Mouse (Mus musculus) intestine, embryonic 15.5 days (tissue): ENCODE measurements at regions not wholly inside any gene's neighbourhood (a gene's known extent, or its start where the extent isn't known, plus 50 kb on each side); places are given as distances from the start of the nearest gene placed in this dataset.

Experiments
- ATAC-seq: fragments of 200-750 bp; cut with Nextera tagmentation; 2 replicates; pipeline ENCODE4 v1.8.0; 2017; ENCODE audit warnings: moderate TSS enrichment, moderate library complexity
- H3K27ac ChIP-seq: fragments of 300-500 bp; sonication (generic); 2 replicates; pipeline ENCODE4 v1.5.1; 2015; ENCODE audit warnings: mild to moderate bottlenecking, inconsistent platforms
- H3K27me3 ChIP-seq: fragments of 300-500 bp; sonication (generic); replicated peaks from 2 replicates; pipeline ENCODE4 v1.6.1; 2015; ENCODE audit warnings: inconsistent platforms
- H3K36me3 ChIP-seq: fragments of 300-500 bp; sonication (generic); 2 replicates; pipeline ENCODE4 v1.6.1; 2015; ENCODE audit warnings: inconsistent platforms
- H3K4me1 ChIP-seq: fragments of 300-500 bp; sonication (generic); replicated peaks from 2 replicates; pipeline ENCODE4 v1.6.1; 2015; ENCODE audit warnings: inconsistent platforms
- H3K4me2 ChIP-seq: fragments of 300-500 bp; sonication (generic); replicated peaks from 2 replicates; pipeline ENCODE4 v1.6.1; 2015; ENCODE audit warnings: mild to moderate bottlenecking, inconsistent platforms
- H3K4me3 ChIP-seq: fragments of 300-500 bp; sonication (generic); replicated peaks from 2 replicates; pipeline ENCODE4 v1.5.1; 2015; ENCODE audit warnings: inconsistent platforms
- H3K9ac ChIP-seq: fragments of 300-500 bp; sonication (generic); 2 replicates; pipeline ENCODE4 v1.6.1; 2015; ENCODE audit warnings: inconsistent platforms
- H3K9me3 ChIP-seq: fragments of 300-500 bp; sonication (generic); 2 replicates; pipeline ENCODE4 v1.6.1; 2016; ENCODE audit warnings: inconsistent platforms
- WGBS: fragments of 180-500 bp; shearing (Covaris S2); methylation state at CpG from one replicate; pipeline ENCODE4 v1.1.7; 2015; 5-methylcytosine and 5-hydroxymethylcytosine counted together

DNA sequence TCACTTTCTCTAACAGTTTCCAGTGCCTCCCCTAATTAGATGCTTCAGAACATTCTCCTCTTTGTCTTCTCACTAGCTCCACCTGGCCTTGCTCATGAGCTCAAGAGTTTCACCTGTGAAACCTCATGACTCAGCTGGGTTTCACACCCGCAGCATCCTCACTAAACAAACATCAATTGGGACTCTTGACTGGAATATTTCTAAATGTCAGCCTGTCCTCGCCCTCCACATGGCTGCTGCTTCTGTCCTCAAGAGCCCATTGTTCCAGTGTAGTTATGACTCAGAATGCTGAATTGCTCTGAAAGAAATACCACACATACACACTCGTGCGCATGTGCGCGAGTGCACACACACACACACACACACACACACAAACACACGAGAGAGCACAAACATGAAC is 407.2 kb downstream of the Prss52 start:
- Histone ChIP-seq H3K4me2 (no peak overlapping the region), H3K4me3 (no peak overlapping the region), H3K4me1 (no peaks in the 10 kb centered on the region), H3K9me3 (no peaks in the 10 kb centered on the region), H3K9ac (no peak overlapping the region), H3K27me3 (no peaks in the 10 kb centered on the region), H3K27ac (no peak overlapping the region), H3K36me3 (no peaks in the 10 kb centered on the region)
- WGBS = 87% methylated on average over 7 of the region's 7 CpGs
- no peak for ATAC-seq

DNA sequence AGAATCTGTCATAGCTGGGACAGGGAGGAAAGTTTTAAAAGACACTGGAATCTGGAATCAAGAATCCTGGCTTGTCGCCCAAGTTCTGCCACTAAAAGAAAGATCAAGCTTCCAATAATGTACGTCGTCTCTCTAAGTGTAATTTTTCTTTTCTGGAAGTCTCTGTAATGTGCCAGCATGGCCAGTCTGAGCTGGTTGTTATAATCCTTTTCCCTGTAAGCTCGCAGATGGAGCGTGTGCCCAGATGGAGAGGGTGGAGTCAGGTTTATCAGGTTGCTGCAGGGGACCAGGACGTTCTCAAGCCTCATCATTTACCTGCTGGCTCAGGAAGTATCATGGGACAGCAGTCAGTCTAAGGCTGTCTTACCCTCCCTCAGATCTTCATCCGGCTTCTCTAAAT is 408.6 kb downstream of the Prss52 start:
- 59% methylated on average over 7 of the region's 7 CpGs for WGBS
- H3K27me3 ChIP-seq = no peaks in the 10 kb centered on the region

DNA sequence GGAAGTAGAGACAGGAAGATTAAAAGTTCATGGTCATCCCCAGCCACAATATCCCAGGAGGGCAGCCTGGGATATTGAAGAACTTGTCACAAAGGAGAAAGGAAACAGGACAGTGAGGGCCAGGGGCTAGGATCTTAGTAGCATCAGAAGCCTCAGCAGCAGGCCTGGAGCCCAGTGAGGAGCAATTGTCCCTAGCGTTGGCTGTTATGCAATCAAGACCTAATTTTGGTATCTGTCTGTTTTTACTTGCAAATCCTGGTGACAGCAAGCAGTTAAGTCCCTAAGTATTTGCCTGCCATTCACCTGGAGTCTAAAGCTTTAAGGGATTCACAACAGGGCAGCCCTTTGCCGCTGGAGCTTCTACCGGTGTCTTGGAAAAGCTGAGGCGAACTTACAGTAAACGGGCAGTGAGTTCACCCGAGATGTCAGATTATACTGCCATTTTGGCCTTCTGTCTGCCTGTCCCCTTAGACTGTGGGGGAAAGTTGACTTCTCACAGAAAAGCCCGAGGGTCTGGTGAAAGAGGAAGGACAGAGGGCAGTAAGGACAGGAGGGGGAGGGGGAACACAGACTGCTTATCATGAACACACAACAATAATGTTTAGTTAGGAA is 413.6 kb downstream of the Prss52 start:
- no peaks in the 10 kb centered on the region for H3K4me1 ChIP-seq
- no peak overlapping the region for H3K4me2 ChIP-seq
- no peaks in the 10 kb centered on the region for H3K36me3 ChIP-seq
- no peak overlapping the region for H3K4me3 ChIP-seq
- no peak overlapping the region for H3K27ac ChIP-seq
- H3K9me3 ChIP-seq = no peaks in the 10 kb centered on the region
- 65% methylated on average over 7 of the region's 7 CpGs for WGBS
- no peaks in the 10 kb centered on the region for H3K27me3 ChIP-seq
- ATAC-seq = no peak
- no peak overlapping the region for H3K9ac ChIP-seq

More for the DNA sequence above, 408.6 kb downstream of the Prss52 start:
- H3K9ac ChIP-seq = no peak overlapping the region
- no peak overlapping the region for H3K4me3 ChIP-seq
- H3K4me2 ChIP-seq = no peak overlapping the region
- H3K9me3 ChIP-seq = no peaks in the 10 kb centered on the region
- no peak for ATAC-seq
- H3K36me3 ChIP-seq = no peaks in the 10 kb centered on the region
- no peak overlapping the region for H3K27ac ChIP-seq
- H3K4me1 ChIP-seq = no peaks in the 10 kb centered on the region

DNA sequence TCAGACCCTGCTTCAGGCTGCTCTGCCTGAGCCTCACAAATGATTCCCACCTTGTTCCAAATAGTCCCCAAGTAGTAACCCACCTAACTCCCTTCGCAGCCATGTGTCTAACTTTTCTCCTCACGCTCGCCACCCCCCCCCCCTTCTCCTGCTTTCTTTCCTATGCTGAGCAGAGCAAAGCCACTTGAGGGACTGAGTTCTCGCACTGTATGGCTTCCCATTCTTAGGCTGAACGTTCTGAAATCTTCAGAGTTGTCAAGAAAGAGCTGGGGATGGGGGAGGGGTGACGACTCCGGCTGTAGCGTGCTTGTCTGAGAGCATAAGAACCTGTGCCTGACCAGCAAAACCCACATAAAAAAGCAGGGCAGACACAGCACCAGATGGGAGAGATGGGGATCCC is 420.6 kb downstream of the Prss52 start:
- WGBS = 44% methylated on average over 8 of the region's 8 CpGs
- no peaks in the 10 kb centered on the region for H3K36me3 ChIP-seq
- H3K9ac ChIP-seq = no peak overlapping the region
- 0 out of 2 replicates have a peak, but pooled peaks cover 2% of the 10 kb centered on the region for H3K4me1 ChIP-seq
- H3K27ac ChIP-seq = no peak overlapping the region
- no peak overlapping the region for H3K4me2 ChIP-seq
- H3K9me3 ChIP-seq = no peaks in the 10 kb centered on the region
- H3K27me3 ChIP-seq = no peaks in the 10 kb centered on the region
- H3K4me3 ChIP-seq = no peak overlapping the region
- no peak for ATAC-seq

DNA sequence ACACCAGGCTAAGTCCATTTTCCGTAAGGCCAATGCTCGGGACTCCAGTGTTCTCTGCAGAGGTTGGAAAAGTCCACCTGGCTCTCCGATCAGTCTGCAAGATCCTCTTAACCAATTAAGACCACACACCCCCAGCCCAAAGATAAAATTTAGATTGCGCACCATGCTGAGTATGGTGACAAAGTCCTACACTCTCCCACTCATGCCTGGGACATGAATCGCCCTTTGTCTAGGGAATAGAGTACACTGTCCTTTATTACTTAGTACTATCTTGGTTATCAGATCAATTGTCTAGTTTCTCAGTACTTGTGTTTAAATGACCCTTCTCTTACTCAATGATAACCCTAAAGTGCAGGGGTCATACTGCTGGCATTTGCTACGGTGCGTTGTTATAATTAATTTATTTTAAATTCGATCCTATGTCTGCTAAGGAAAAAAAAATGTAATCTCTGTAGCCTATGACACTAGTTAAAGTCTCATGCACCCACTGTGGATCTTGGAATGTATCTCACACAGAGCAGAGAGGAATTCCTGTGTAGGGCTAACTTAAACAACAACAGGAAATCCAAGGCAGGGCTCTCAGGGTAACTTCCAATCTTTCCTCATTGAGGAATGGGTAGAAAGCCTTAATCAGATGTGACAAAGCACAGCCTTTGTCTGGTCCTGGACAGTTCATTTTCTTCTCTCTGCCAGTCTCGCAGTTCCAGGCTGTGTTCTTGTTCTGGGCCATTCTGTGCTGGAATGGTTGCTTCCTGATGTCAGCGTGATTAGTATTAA is 421.4 kb downstream of the Prss52 start:
- no peaks in the 10 kb centered on the region for H3K27me3 ChIP-seq
- 0 out of 2 replicates have a peak, but pooled peaks cover 2% of the 10 kb centered on the region for H3K4me1 ChIP-seq
- no peaks in the 10 kb centered on the region for H3K9me3 ChIP-seq
- no peak overlapping the region for H3K27ac ChIP-seq
- H3K36me3 ChIP-seq = no peaks in the 10 kb centered on the region
- H3K4me2 ChIP-seq = no peak overlapping the region
- ATAC-seq = peak; percentile 56; the same call in 1 of the 2 replicates
- H3K9ac ChIP-seq = no peak overlapping the region
- no peak overlapping the region for H3K4me3 ChIP-seq
- WGBS = 41% methylated on average over 10 of the region's 10 CpGs

DNA sequence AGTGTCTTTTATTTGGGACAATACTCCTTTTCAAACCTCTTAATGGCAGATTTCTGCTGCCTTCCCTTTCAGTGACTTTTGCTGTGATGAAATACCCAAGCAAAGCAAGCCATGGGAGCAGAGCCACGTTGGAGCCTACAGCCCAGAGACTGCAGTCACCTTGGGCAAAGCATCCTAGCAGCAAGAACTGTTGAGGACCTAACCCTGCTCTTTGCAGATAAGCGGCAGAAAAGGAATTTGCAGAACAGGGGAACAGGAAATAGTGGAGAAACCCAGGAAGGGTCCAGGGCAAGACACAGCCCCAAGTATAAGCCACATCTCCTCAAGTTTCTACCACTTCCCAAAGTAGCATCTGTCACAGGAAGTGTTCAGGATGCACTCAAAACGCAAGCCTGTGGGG is 426.5 kb downstream of the Prss52 start:
- 64% methylated on average over 3 of the region's 3 CpGs for WGBS
- H3K27ac ChIP-seq = no peak overlapping the region
- no peak overlapping the region for H3K4me2 ChIP-seq
- no peaks in the 10 kb centered on the region for H3K27me3 ChIP-seq
- 0 out of 2 replicates have a peak, but pooled peaks cover 2% of the 10 kb centered on the region for H3K4me1 ChIP-seq
- H3K9ac ChIP-seq = no peak overlapping the region
- ATAC-seq = no peak
- H3K36me3 ChIP-seq = no peaks in the 10 kb centered on the region
- no peak overlapping the region for H3K4me3 ChIP-seq
- no peaks in the 10 kb centered on the region for H3K9me3 ChIP-seq

DNA sequence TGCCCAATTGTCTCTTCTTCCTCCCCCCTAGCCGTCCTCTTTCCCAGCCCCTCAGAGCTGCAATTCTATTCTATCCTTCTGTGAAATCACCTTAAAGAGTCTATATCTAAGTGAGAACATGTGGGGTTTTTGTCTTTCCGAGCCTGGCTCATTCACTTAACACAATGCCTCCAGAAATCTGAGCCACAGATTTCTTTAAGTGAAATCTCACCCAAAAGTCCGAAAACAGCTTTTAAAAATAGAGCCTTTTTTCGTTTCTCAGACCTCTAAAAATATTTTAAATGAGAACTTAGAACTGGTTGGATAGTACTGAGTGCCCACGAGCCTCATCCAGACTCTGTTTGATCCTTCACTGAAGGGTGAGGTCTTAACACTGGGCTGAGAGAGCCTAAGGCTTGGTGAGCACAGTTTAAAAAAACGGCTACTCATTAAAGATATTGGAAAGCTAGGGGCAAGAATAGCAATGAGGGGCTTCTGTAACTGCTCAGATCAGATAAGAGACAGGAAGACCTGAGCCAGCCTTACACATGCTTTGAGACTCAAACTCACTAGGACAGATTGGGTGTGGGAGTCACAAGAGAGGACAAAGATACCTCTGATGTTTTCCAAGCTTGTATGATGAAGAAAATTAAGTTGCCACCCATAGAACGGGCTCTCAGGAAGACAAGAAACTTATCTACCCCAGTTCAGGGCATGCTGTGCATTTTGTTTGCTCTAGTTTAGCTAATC is 427.3 kb downstream of the Prss52 start:
- H3K36me3 ChIP-seq = no peaks in the 10 kb centered on the region
- WGBS = 65% methylated on average over 7 of the region's 7 CpGs
- H3K4me2 ChIP-seq = no peak overlapping the region
- no peak for ATAC-seq
- no peak overlapping the region for H3K4me3 ChIP-seq
- H3K27me3 ChIP-seq = no peaks in the 10 kb centered on the region
- no peak overlapping the region for H3K27ac ChIP-seq
- no peaks in the 10 kb centered on the region for H3K9me3 ChIP-seq
- no peak overlapping the region for H3K9ac ChIP-seq
- H3K4me1 ChIP-seq = no peaks in the 10 kb centered on the region

DNA sequence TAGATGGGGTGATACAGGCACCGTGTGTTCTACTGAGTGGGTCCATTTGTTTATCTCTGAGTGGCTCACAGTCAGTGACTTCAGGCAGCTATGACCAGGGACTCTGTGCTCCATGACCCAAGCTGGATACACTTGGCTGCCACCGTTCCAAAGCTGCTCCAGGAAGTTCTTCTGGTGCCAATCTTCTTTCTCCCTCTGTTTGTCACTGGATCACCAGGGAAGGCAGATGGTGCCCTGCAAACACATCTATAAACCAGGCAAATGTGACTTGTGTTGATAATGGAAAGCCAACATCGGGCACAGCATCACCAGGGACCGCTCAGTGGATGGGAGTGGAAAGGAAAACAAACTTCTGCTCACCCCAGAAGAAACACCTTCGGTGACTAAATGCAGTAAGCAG is 428.3 kb downstream of the Prss52 start:
- Histone ChIP-seq H3K9me3 (no peaks in the 10 kb centered on the region), H3K4me3 (no peak overlapping the region), H3K4me1 (no peaks in the 10 kb centered on the region), H3K27me3 (no peaks in the 10 kb centered on the region), H3K4me2 (no peak overlapping the region), H3K27ac (no peak overlapping the region), H3K9ac (no peak overlapping the region), H3K36me3 (no peaks in the 10 kb centered on the region)
- ATAC-seq = no peak
- WGBS = 86% methylated on average over 5 of the region's 5 CpGs

DNA sequence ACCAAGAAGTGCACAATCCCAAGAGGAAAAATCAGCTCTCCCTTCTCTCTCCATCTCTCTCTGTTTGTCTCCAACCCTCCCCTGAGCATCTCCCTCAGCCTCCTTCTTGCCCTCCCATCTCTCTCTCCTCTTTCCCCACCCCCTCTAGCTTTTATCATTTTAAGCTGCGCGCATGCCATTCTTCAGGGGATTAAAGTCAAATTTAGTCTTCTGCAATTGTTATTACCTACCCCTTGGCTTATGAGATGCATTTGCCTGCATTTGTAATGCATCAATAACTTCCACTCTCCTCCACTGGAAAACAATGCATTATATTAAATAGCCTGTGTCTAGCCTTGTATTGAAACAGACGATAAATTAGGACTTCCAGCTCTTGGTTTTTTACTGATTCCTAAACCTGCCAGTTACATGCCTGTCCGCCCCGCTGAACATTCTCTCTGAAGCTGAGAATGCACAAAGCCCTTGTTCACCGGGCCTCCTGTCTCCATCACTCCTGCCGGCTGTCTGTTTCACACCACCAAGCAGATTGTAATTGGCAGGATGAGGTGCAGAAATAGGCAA is 429.6 kb downstream of the Prss52 start:
- 57% methylated on average over 7 of the region's 7 CpGs for WGBS
- Histone ChIP-seq H3K9ac (no peak overlapping the region), H3K4me2 (no peak overlapping the region), H3K36me3 (no peaks in the 10 kb centered on the region), H3K4me3 (no peak overlapping the region), H3K27ac (no peak overlapping the region), H3K9me3 (no peaks in the 10 kb centered on the region), H3K27me3 (no peaks in the 10 kb centered on the region), H3K4me1 (no peaks in the 10 kb centered on the region)
- ATAC-seq = no peak

DNA sequence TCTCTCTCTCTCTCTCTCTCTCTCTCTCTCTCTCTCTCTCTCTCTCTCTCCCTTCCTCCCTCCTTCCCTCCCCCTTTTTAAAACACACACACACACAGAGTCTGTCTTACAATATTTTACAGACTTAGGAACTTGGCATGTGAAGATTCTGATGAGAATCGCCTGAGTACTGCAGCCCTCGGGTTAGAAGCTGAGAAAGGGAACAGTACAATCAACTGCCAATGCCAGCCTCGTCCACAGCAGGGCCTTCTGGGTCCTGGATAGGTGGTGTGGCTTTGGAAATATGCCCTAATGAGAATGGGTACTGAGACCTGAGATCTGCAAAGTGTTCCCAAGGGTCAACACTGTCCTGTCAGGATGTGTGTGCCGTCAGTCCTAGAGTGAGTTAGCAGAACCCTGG is 430.1 kb downstream of the Prss52 start:
- Histone ChIP-seq H3K36me3 (no peaks in the 10 kb centered on the region), H3K4me3 (no peak overlapping the region), H3K27me3 (no peaks in the 10 kb centered on the region), H3K4me2 (no peak overlapping the region), H3K4me1 (no peaks in the 10 kb centered on the region), H3K27ac (no peak overlapping the region), H3K9me3 (no peaks in the 10 kb centered on the region), H3K9ac (no peak overlapping the region)
- ATAC-seq = no peak
- WGBS = 37% methylated on average over 4 of the region's 4 CpGs

DNA sequence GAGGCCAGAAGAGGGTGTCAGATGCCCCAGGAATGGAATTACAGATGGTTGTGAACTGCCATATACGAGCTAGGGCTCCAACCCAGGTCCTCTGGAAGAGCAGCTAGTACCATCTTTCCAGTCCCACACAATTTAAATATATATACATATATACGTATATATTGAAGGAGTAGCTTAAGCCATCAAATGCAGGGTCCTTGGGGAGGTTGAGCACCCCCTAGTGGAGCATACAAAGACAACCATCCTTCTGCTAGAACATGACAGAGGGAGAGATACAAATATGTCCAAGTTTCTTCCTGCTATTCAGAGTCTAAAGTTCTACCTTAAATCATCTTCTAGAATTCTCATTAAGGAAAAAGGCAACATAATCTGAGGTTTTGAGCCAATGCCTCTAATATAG is 435.4 kb downstream of the Prss52 start:
- WGBS = 60% methylated on average over 2 of the region's 2 CpGs
- Histone ChIP-seq H3K4me3 (no peak overlapping the region), H3K9me3 (no peaks in the 10 kb centered on the region), H3K36me3 (no peaks in the 10 kb centered on the region), H3K27me3 (no peaks in the 10 kb centered on the region), H3K9ac (no peak overlapping the region), H3K4me2 (no peak overlapping the region), H3K27ac (no peak overlapping the region), H3K4me1 (no peaks in the 10 kb centered on the region)
- ATAC-seq = no peak

DNA sequence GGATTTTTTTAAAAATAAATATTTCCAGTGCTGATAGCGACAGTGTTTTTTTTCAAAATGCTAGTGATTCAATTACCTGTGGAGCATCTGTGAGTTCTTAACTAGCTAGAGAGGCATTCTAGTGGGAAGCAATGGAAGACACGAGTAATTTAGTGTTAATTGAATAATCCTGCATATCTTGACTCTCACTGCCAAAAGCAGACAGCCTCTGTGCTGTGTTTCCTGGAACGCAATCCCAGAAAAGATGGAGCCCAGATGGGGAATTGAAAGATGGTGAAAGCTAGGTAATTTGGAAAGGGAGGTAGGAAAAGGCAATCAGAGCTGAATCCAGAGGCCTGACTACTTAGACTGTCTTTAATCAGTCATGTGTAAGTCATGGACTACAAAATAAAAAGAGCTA is 441.0 kb downstream of the Prss52 start:
- Histone ChIP-seq H3K27ac (no peak overlapping the region), H3K4me3 (no peak overlapping the region), H3K9ac (no peak overlapping the region), H3K4me1 (no peaks in the 10 kb centered on the region), H3K27me3 (no peaks in the 10 kb centered on the region), H3K36me3 (no peaks in the 10 kb centered on the region), H3K9me3 (no peaks in the 10 kb centered on the region), H3K4me2 (no peak overlapping the region)
- 73% methylated on average over 3 of the region's 3 CpGs for WGBS
- ATAC-seq = no peak
